Mouse (Mus musculus) E14TG2a.4 (cell line): Measurements from ENCODE around the gene Rsph6a.

Experiments
- CTCF ChIP-seq: conservative IDR thresholded peaks from 2 replicates; pipeline ENCODE4 v1.5.1; 2014; ENCODE audit warnings: low read length
- NANOG ChIP-seq: IDR thresholded peaks from 2 replicates; pipeline ENCODE4 v1.6.1; 2014; ENCODE audit warnings: borderline replicate concordance, low read length, mixed read lengths

- no peak for TF ChIP-seq CTCF
- no peak for TF ChIP-seq NANOG
Observed at GRCm38 (mm10) chr7:19024096-19024506, 30.4 kb upstream of the Rsph6a start, which contains the start of gene Sympk.
